Mouse (Mus musculus): ENCODE measurements at regions not wholly inside any gene's neighbourhood (a gene's known extent, or its start where the extent isn't known, plus 50 kb on each side); places are given as distances from the start of the nearest gene placed in this dataset.

GRCm38 (mm10) chr15:68535297-68536054 lies 2034.8 kb upstream of the Lrrc6 start:
- Histone ChIP-seq H3K27ac (no peak overlapping the region), H3K4me3 (replicated peaks) (no peak overlapping the region), H3K4me1 (replicated peaks) (no peaks in the 10 kb centered on the region), H3K4me2 (no peak overlapping the region), H3K36me3 (no peaks in the 10 kb centered on the region), H3K9me3 (no peaks in the 10 kb centered on the region), H3K9ac (replicated peaks) (no peak overlapping the region), H3K27me3 (no peaks in the 10 kb centered on the region)
- no peak for ATAC-seq (ENCODE audit: insufficient number of reproducible peaks, insufficient read depth, low FRiP score, low TSS enrichment, low read depth)
- whole genome bisulfite sequencing, result 74% methylated on average over 10 of the region's 10 CpGs

DNA sequence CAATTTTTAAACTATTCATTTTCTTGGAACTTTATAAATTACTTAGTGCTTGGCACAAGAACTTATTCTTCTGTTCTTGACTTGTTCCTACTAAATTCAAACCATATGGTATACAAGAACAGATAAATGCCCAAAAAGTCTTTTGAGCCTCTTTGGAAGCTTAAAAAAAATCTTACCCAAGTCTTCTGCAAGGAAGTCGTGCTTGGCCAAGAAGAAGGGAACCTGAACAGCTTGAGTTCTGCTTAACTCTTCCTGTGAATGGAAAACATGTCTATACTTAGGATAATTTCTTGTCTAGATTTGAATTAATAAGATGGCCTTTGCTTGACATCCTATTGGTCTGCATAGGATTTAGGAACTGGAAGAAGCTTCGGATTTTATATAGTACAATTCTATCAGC lies 2020.0 kb upstream of the Lrrc6 start:
- Histone ChIP-seq H3K4me2 (no peak overlapping the region), H3K4me1 (replicated peaks) (no peaks in the 10 kb centered on the region), H3K27me3 (no peaks in the 10 kb centered on the region), H3K9me3 (no peaks in the 10 kb centered on the region), H3K27ac (no peak overlapping the region), H3K9ac (replicated peaks) (no peak overlapping the region), H3K4me3 (replicated peaks) (no peak overlapping the region), H3K36me3 (no peaks in the 10 kb centered on the region)
- ATAC-seq (ENCODE audit: insufficient number of reproducible peaks, insufficient read depth, low FRiP score, low TSS enrichment, low read depth), result no peak
- WGBS, result 84% methylated on average over 2 of the region's 2 CpGs

GRCm38 (mm10) chr15:68512431-68512830 lies 2011.7 kb upstream of the Lrrc6 start:
- H3K27ac ChIP-seq, result no peak overlapping the region
- no peaks in the 10 kb centered on the region for H3K36me3 ChIP-seq
- no peak for ATAC-seq (ENCODE audit: insufficient number of reproducible peaks, insufficient read depth, low FRiP score, low TSS enrichment, low read depth)
- no peak overlapping the region for H3K4me2 ChIP-seq
- no peaks in the 10 kb centered on the region for H3K4me1 ChIP-seq (replicated peaks)
- 74% methylated on average over 2 of the region's 2 CpGs for WGBS
- H3K9me3 ChIP-seq, result no peaks in the 10 kb centered on the region
- no peaks in the 10 kb centered on the region for H3K27me3 ChIP-seq
- no peak overlapping the region for H3K4me3 ChIP-seq (replicated peaks)
- no peak overlapping the region for H3K9ac ChIP-seq (replicated peaks)

- Histone ChIP-seq H3K9me3 (no peaks in the 10 kb centered on the region), H3K36me3 (no peaks in the 10 kb centered on the region), H3K27ac (no peak overlapping the region), H3K27me3 (no peaks in the 10 kb centered on the region), H3K4me3 (replicated peaks) (no peak overlapping the region), H3K9ac (replicated peaks) (no peak overlapping the region), H3K4me1 (replicated peaks) (no peaks in the 10 kb centered on the region), H3K4me2 (no peak overlapping the region)
- WGBS, result 77% methylated on average over 5 of the region's 5 CpGs
- no peak for ATAC-seq (ENCODE audit: insufficient number of reproducible peaks, insufficient read depth, low FRiP score, low TSS enrichment, low read depth)
These were observed 2007.5 kb upstream of the Lrrc6 start for GRCm38 (mm10) chr15:68508190-68508589.

GRCm38 (mm10) chr15:68506093-68506492 lies 2005.4 kb upstream of the Lrrc6 start:
- no peak for ATAC-seq (ENCODE audit: insufficient number of reproducible peaks, insufficient read depth, low FRiP score, low TSS enrichment, low read depth)
- WGBS, result 63% methylated on average over 2 of the region's 2 CpGs
- H3K9me3 ChIP-seq, result no peaks in the 10 kb centered on the region

DNA sequence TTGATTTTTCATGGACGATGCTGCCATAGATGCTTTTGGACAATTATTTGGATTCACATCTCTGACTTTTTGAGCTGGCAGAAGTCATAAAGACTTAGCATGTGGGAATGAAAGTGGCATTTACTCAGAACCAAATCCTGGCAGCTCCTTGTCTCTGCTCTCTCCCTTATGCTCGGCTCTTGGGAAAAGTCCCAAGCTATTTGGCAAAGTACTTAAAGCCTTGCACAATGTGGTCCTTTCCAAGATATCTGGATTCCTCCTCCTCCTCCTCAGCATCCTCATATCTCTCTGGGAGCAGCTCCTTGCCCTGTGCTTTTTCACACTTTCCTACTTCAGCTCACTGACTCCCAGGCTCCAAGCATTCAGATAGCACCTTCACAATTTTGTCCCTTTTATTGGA lies 1995.7 kb upstream of the Lrrc6 start:
- H3K4me2 ChIP-seq, result no peak overlapping the region
- ATAC-seq (ENCODE audit: insufficient number of reproducible peaks, insufficient read depth, low FRiP score, low TSS enrichment, low read depth), result no peak
- no peaks in the 10 kb centered on the region for H3K9me3 ChIP-seq
- no peaks in the 10 kb centered on the region for H3K4me1 ChIP-seq (replicated peaks)
- H3K27ac ChIP-seq, result no peak overlapping the region
- 89% methylated on average over 2 of the region's 2 CpGs for WGBS
- no peak overlapping the region for H3K9ac ChIP-seq (replicated peaks)
- no peaks in the 10 kb centered on the region for H3K36me3 ChIP-seq
- H3K27me3 ChIP-seq, result no peaks in the 10 kb centered on the region
- no peak overlapping the region for H3K4me3 ChIP-seq (replicated peaks)

More at GRCm38 (mm10) chr15:68506093-68506492, 2005.4 kb upstream of the Lrrc6 start:
- no peaks in the 10 kb centered on the region for H3K36me3 ChIP-seq
- no peak overlapping the region for H3K4me2 ChIP-seq
- no peaks in the 10 kb centered on the region for H3K27me3 ChIP-seq
- no peak overlapping the region for H3K4me3 ChIP-seq (replicated peaks)
- no peak overlapping the region for H3K27ac ChIP-seq
- H3K9ac ChIP-seq (replicated peaks), result no peak overlapping the region
- no peaks in the 10 kb centered on the region for H3K4me1 ChIP-seq (replicated peaks)

DNA sequence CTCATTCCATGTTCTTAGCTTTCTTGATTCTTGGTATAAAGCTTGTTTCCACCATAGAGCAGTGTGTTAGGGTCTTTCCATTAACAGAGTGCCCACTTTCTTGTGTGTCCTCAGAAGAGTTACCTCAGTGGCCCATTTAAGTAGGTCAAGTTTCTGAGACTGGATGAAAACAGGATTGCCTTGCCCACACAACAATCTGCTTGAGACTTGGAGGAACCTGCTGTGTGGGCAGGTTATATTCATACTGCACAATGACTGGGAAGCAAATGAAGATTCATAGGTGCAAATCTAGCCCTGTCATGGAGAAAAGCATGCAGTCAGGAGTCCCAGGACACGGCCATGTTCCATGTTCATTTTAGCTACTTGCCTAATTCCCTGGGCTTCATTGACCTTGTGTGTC lies 1984.1 kb upstream of the Lrrc6 start:
- H3K4me2 ChIP-seq, result no peak overlapping the region
- WGBS, result 85% methylated on average over 1 of the region's 1 CpGs
- no peaks in the 10 kb centered on the region for H3K27me3 ChIP-seq
- ATAC-seq (ENCODE audit: insufficient number of reproducible peaks, insufficient read depth, low FRiP score, low TSS enrichment, low read depth), result no peak
- H3K9ac ChIP-seq (replicated peaks), result no peak overlapping the region
- H3K9me3 ChIP-seq, result no peaks in the 10 kb centered on the region
- no peaks in the 10 kb centered on the region for H3K4me1 ChIP-seq (replicated peaks)
- no peaks in the 10 kb centered on the region for H3K36me3 ChIP-seq
- no peak overlapping the region for H3K4me3 ChIP-seq (replicated peaks)
- H3K27ac ChIP-seq, result no peak overlapping the region

- H3K4me3 ChIP-seq (replicated peaks), result no peak overlapping the region
- WGBS, result 78% methylated on average over 5 of the region's 5 CpGs
These were observed 1977.0 kb upstream of the Lrrc6 start for GRCm38 (mm10) chr15:68477745-68478144.

GRCm38 (mm10) chr15:68471928-68472327 lies 1971.2 kb upstream of the Lrrc6 start:
- ATAC-seq (ENCODE audit: insufficient number of reproducible peaks, insufficient read depth, low FRiP score, low TSS enrichment, low read depth), result no peak
- WGBS, result 90% methylated on average over 4 of the region's 4 CpGs
- H3K4me3 ChIP-seq (replicated peaks), result no peak overlapping the region

More at GRCm38 (mm10) chr15:68477745-68478144, 1977.0 kb upstream of the Lrrc6 start:
- Histone ChIP-seq H3K27ac (no peak overlapping the region), H3K27me3 (no peaks in the 10 kb centered on the region), H3K4me1 (replicated peaks) (no peaks in the 10 kb centered on the region), H3K4me2 (no peak overlapping the region), H3K9ac (replicated peaks) (no peak overlapping the region), H3K9me3 (no peaks in the 10 kb centered on the region), H3K36me3 (no peaks in the 10 kb centered on the region)
- no peak for ATAC-seq (ENCODE audit: insufficient number of reproducible peaks, insufficient read depth, low FRiP score, low TSS enrichment, low read depth)

GRCm38 (mm10) chr15:68462851-68463250 lies 1962.1 kb upstream of the Lrrc6 start:
- ATAC-seq (ENCODE audit: insufficient number of reproducible peaks, insufficient read depth, low FRiP score, low TSS enrichment, low read depth), result no peak
- Histone ChIP-seq H3K27ac (no peak overlapping the region; the same call in 1 of the 2 replicates), H3K36me3 (no peaks in the 10 kb centered on the region), H3K27me3 (no peaks in the 10 kb centered on the region), H3K9me3 (no peaks in the 10 kb centered on the region), H3K9ac (replicated peaks) (no peak overlapping the region), H3K4me1 (replicated peaks) (no peaks in the 10 kb centered on the region), H3K4me2 (no peak overlapping the region), H3K4me3 (replicated peaks) (no peak overlapping the region)
- 53% methylated on average over 3 of the region's 3 CpGs for WGBS

More at GRCm38 (mm10) chr15:68471928-68472327, 1971.2 kb upstream of the Lrrc6 start:
- H3K27ac ChIP-seq, result no peak overlapping the region
- H3K4me2 ChIP-seq, result no peak overlapping the region
- no peaks in the 10 kb centered on the region for H3K4me1 ChIP-seq (replicated peaks)
- H3K27me3 ChIP-seq, result no peaks in the 10 kb centered on the region
- no peaks in the 10 kb centered on the region for H3K9me3 ChIP-seq
- no peak overlapping the region for H3K9ac ChIP-seq (replicated peaks)
- no peaks in the 10 kb centered on the region for H3K36me3 ChIP-seq

- Histone ChIP-seq H3K4me1 (replicated peaks) (no peaks in the 10 kb centered on the region), H3K4me2 (no peak overlapping the region), H3K9me3 (no peaks in the 10 kb centered on the region), H3K36me3 (no peaks in the 10 kb centered on the region), H3K27me3 (no peaks in the 10 kb centered on the region), H3K9ac (replicated peaks) (no peak overlapping the region), H3K27ac (no peak overlapping the region), H3K4me3 (replicated peaks) (no peak overlapping the region)
- ATAC-seq (ENCODE audit: insufficient number of reproducible peaks, insufficient read depth, low FRiP score, low TSS enrichment, low read depth), result no peak
- WGBS, result 57% methylated on average over 2 of the region's 2 CpGs
These were observed 1956.5 kb upstream of the Lrrc6 start for GRCm38 (mm10) chr15:68457239-68457638.

DNA sequence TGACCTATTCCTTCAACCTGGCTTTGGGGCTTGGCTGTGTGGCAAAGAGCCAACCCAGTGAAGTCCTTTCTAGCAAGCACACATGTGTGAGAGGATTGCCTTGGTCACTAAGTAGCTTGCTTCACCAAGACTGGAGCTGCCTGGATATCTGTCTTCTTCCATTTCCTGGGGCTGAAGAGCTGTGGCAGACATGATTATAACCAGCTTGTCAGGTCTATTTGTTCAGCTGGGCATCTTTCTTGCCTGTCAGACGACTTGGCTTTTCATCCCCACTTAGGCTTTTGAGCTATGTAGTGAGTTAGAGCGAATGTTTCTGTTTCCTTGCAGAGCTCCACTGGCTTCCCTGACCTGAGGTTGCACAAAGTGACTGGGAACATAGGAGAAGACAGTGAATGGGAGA lies 1951.3 kb upstream of the Lrrc6 start:
- Histone ChIP-seq H3K9ac (replicated peaks) (no peak overlapping the region), H3K4me3 (replicated peaks) (no peak overlapping the region), H3K36me3 (no peaks in the 10 kb centered on the region), H3K4me1 (replicated peaks) (no peaks in the 10 kb centered on the region), H3K9me3 (no peaks in the 10 kb centered on the region), H3K27ac (no peak overlapping the region), H3K27me3 (no peaks in the 10 kb centered on the region), H3K4me2 (no peak overlapping the region)
- 60% methylated on average over 2 of the region's 2 CpGs for WGBS
- no peak for ATAC-seq (ENCODE audit: insufficient number of reproducible peaks, insufficient read depth, low FRiP score, low TSS enrichment, low read depth)

All from limb, embryonic 12.5 days (tissue).